Mouse (Mus musculus): ENCODE measurements around the gene Mms22l.
"Not testable (repeated sequence)": the region's sequence is repeated elsewhere in the genome, so short reads cannot be mapped to it uniquely, and the experiment has no call there.

The Mms22l gene

DNA sequence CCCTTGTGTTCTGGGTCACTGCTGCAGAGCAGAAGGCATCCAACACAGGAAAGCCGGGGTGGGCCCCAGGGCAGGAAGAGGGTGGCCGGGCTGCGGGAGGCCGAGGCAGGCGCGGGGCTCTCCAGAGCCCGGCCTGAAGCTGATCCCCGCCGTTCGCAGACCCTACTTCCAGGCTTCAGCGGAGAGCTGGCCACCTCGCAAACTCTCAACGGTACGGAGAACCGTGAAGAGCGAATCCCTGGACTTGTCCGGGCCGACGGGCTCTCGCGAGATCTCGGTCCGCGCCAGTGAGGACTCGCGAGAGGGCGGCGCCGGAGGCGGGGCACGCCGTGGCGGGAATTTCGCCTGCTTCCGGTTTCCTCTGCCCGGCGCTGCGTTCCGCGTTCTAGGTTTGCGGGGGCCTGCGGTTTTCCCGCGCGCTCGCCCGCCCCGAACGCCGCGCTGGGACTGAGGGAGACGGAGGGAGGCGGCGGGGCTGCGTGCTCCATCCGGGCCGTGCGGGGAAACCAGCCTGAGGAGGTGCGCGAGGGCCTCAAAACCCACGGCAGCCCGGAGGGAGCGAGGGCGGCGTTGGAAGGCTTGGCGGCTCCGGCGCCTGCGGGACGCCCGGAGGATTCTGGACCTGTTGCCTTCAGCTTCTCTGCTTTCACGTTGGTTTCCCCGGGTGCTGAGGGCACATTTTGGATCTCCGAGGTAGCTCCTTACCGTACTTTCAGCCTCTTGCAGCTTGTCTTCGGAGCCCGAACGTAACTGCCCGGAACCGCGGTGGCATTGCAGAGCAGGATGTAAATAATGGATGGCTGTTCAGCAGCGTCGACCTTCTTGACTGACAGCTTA lies at the start of gene Mms22l:
Mms22l (plus strand) TSS at position 336 of the 837 bp plus-strand sequence.
- peak; percentile 95 for DNase-seq (ENCODE audit: low spot score)

DNA sequence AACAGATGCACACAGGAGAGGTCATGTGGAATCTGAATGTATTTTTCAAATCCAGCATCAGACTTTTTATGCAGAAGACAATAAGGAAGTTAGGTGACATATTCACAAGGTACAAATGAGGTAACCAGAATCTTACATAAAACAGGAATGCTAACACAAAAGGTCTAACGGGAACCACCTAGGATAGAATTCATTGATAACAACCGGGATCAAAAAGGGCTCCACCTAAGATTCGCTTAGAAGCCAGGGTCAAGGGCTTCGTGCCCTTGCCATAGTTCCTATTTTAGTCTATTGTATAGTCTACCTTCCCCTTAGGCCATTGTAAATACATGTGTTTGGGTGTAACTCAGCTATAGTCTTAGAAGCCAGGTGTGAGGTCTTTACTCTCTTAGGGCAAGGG lies 12.2 kb upstream of the Mms22l start:
- not testable (repeated sequence) for DNase-seq (ENCODE audit: low spot score)

DNA sequence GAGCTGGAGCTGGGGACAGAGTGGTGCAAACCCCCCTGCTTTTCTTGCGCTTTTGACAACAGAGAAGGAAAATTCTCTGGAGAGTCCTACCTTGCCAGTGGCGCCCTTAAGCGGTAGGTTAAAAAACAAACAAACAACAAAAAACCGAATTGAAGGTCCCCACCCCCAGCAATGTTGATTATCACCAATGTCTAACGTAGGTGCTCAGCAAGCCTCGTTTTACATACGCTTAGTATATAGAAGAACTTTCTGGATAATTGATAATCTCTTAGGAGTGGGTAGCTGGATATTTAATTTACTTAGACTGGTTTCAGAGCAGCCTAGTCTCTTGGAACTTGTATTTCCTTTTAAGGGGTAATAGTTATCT lies 685 bp downstream of the Mms22l start:
- no peak for DNase-seq (ENCODE audit: low spot score)

DNA sequence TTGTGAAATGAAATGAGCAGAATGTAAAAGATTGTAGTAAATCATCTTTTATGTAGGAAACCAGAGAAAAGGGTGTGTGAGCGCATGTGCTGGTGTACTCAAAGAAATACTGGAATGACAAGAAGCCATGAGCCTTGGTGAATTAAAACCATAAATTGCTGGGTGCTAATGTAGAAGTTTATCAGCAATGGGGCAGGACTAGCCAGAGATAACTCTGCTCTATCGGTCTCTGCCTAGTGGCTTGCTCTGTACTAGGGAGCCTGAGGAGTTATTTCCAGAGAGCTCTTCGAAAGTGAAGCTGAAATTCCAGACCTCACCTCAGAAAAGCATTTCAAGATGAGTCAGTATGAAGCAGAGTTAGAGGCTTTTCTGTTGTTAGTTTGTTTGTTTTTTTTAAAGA lies 12.9 kb downstream of the Mms22l start:
- no peak for DNase-seq (ENCODE audit: low spot score)

DNA sequence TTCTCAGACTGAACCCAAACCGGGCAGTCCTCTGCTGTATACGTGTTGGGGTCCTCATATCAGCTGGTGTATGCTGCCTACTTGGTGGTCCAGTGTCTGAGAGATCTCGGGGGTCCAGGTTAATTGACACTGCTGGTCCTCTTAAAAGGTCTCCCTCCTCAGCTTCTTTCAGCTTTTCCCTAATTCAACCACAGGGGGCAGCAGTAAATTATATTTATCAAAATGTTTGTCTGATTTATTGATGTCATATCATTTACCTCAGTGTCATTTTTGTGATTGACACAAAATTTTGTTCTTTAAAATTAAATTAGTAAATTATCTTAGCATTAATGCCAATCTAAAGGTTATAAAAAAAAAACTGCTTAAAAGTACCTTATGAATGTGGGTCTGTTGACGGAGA lies 40.7 kb downstream of the Mms22l start:
- peak; percentile 22 for DNase-seq (ENCODE audit: low spot score)

DNA sequence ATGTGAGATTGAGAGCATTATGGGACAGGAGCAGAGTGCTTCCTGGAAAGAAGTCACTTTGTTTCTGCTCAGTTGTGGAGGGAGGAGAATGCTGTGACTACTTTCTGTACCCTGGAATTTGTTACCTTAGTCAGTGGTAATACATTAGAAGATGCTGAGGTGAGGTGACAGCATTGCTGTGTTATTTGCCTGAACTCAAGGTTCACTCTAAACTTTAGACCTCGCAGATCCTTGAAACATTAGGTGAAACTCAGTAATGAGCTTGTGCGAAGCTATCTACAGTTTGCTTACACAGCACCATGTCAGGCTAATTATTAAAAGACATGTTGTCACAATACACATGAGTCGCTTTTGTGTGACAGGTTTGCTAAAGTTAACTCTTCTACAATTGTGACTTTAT lies 47.2 kb downstream of the Mms22l start:
- peak; percentile 3 for DNase-seq (ENCODE audit: low spot score)

DNA sequence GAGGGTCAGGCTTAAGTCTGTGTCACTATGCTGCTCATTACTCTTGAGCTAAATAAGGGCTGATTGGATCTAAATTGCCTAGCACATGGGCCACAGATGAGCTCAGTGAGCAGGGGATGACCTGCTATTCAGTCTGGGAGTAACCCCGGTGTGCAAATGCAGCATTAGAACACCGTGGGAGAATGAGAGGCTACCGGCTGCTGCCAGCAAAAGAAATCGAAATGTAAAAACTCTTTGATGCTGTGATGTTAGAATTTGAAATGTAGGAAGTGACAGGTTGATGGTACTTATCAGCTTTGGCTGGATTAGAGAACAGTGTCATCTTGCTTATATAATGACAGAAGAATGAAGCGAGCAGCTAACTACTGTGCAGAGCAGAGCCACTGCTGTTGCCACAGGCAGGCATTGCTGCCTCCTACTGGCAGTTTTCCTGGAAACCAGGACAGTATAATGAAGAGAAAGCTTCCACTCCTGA lies 48.5 kb downstream of the Mms22l start:
- peak; percentile 84 for DNase-seq (ENCODE audit: low spot score)

DNA sequence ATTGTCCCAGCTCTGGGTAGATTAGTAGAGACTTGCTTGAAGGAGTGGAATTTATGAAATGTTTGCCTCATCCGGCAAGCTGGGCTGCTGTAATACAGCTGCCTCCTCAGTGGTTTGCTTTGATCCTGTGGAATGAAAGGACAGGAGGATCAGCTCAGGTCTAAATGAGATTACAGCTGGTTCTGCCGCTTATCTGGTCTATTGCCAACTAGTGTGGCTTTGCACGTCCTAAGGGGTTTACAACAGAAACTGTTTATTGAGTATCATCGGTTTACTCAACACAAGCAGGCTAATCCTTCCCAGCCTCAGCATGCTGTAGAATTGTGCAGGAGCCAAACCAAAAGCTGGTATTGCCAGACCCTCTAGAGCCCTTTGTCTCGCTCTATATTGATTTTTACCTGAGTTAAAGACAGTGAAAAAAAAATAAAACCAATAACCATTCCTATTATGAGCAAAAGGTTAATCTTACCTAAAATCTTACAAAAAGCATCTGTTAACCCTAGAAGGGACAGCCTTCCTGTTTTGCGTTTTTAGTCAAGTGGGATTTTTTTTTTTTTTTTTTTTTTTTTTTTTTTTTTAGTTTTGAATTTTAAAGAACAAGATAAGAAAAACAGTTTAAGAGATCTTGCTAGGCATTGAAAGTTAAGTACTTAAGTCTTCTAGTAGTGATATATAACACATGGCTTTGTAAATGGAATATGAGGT lies 60.0 kb downstream of the Mms22l start:
- DNase-seq (ENCODE audit: low spot score): peak; percentile 29

DNA sequence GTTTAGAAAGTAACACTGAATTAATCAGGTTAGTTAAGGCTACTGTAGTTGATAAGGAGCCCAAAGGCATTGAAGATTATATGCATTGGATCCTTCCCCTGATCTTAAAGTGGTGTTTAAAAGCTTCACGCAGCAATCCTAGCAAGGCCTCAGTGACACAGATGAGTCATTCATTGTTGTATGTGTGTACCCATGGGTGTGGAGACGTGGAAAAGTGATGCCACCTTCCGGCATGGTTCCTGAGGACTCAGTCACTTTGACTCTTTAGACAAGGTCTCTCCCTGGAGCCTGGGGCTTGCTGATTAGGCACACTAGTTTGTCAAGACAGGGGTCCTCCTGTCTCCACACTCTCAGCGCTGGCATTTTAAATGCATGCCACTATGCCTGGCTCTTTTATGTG lies 60.9 kb downstream of the Mms22l start:
- no peak for DNase-seq (ENCODE audit: low spot score)

DNA sequence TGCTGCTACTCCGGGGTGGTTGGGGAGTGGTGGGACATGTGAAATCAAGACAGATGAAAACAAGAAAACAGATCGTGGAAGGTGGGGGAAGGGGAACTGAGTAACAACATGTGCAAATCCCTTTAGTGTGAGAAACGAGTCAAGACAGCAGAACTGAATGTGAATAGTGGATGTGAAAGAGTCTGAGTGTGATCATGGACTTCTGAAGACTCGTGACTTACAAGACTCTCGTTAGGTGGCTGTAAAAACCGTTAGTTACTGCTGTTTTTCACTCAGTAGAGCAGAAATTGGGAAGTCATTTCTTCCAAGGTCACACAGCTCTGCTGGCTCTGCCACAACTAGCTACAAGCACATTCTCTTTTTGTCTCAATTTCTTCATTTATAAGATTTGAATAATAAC lies 71.8 kb downstream of the Mms22l start:
- DNase-seq (ENCODE audit: low spot score): no peak

DNA sequence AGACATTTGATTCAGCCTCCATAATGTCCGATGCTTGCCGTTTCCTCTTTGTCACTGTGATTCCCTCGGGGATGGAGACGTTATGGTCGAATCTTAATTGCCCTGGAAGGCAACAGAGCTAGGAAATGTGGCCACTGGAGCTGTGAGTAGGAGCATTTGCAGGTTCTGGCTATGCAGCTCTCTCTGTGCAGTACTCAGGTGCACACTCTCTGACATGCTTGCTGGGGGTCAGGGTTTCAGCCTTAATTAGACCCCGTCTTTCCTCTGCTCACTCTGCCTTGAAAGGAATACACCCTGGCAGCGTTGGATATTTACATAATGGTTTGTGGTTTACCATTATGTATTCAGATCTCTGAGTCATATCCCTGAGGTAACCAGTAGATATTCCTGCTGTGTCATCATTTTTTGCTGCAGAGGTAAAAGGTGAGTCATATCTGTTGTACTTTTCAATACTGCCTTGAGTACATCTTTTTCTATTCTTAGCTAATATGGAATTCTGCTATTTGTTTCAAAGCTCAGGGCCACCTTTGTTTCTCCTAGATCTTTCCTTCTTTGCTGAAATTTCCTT lies 72.8 kb downstream of the Mms22l start:
- DNase-seq (ENCODE audit: low spot score): no peak

DNA sequence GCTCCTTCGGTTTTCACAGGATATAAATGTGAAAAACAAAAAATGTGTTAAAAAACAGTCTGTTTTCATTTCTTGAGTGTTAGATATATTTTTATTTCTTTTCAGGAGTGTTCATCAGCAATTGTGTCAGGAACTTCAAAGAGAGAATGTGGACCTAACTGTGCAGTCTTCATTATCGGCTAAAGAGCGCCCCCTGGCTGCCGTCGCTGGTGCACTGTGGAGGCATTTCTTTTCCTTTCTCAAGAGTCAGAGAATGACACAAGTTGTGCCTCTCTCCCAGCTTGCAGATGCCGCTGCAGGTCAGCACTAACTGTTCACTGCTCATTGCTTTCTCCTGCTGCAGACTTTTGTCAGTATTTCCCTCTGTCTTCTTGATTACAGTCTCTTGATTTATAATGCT lies 78.0 kb downstream of the Mms22l start:
- peak; percentile 89 for DNase-seq (ENCODE audit: low spot score)

DNA sequence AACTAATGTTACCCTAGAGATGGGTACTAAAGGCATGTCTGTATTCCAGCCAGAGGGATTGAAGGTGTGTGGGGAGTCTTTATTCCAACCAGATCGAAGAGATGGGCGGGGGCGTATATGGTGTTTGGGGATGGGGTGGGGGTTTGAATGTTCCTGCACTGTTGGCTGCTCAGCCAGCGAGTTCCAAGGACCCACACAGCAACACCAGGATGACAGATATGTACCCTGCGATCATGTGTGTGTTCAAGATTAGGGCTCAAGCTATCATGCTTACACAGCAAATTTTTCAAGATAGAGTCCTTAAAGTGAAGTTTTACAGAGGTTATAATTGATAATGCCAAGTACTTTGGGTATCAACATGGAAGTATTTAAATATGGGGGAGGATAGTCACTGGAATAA lies 81.3 kb downstream of the Mms22l start:
- DNase-seq (ENCODE audit: low spot score): no peak

DNA sequence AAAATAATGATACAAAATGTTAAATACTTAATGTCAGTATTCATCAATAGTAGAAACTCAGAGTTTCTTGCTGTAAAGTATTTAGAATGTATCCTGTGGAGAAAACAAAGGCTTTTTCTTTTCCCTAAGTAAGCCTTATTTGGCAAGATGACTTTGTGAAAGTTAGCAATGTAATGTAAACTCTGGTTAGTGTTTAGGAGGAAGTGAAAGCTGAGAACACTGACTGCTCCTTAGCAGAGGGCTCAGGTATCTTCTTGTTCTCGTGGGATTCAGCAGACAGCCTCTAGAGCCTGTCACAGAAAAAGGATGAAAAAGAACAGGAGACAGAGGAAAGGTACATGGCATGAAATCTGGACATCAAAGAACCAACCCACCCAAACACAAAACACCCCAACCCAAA lies 86.0 kb downstream of the Mms22l start:
- DNase-seq (ENCODE audit: low spot score): no peak

DNA sequence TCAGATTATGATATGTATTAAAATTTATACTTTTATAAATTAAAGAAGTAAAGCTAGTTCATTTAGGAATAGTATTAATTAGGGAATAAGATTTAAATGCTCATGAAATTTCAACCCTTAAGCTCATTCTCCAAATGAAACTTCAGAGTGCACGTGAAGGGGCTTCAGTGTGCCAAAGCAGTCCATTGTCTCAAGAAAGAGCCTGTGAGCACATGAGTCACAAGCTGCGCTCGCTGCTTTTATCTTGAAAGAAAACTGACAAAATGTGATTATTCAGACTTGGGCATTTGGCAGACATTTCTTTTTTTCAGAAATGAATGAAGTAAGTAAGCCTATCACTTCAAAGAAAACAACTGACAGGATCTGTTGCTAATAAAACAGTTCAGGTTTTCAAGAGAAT lies 87.7 kb downstream of the Mms22l start:
- no peak for DNase-seq (ENCODE audit: low spot score)

DNA sequence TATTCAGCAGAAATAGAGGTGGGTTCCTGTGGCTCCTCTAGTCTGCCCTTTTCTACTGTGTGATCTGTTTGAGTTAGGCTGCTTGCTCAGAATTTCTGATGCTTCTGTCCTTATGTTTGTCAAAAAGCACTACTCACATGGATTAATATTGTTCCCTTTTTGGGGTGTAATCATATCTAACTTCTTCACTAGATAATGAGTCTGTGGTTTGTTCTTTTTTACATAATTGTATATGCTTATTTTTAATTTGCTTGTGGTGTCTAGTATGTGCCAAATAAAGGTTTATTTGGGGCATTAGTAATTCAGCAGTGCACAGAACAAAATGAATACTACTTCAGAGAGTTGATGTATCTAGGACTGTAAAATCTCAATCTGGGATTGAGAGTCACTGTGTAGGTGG lies 98.6 kb downstream of the Mms22l start:
- no peak for DNase-seq (ENCODE audit: low spot score)

DNA sequence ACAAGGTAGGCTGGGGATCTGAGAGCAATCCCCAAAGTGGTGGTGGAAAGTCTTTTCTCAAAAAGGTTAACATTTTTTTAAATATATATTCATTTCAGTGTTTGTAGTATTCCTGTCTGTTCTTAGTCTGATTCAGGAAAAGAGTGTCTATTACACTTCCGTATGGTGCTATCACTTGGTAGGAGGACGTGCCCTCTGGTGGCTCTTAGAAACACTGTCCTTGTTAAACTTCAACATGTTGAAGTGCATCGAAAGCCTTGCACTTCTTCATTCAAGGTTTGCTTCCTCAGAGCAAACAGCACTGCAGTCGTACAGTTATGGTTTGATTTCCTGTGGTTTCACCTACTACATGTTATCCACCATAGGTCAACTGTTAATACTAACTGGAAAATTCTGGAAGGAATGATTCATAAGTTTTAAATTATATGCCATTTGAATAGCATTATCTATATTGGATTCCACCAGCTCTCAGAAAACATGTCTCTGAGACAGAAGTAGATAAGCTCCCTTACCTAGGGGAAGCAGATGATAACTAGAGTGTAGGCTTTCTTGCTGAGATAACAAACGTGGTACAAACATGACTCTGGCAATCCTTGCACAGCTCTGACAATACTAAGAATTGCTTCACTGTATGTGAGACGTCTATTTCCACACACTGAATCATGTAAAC lies 100.8 kb downstream of the Mms22l start:
- DNase-seq (ENCODE audit: low spot score): no peak

DNA sequence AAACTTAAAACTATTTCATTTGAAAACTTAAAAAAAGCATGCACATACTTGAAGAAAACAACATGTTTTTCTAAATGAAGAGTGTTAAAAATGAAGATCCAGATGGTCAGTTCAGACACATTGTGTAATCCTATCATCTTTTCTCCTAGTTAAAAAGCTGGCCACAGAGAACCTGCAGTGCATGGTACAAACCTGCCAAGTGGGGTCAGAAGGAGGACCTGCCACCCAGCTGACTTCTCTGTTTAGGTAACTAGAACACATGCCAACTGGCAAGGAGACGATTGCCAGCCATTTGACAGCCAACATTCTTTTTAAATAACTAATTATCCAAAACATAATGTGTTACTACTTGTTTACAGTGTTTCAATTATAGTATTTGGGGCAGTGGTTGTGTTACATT lies 102.4 kb downstream of the Mms22l start:
- DNase-seq (ENCODE audit: low spot score): no peak

DNA sequence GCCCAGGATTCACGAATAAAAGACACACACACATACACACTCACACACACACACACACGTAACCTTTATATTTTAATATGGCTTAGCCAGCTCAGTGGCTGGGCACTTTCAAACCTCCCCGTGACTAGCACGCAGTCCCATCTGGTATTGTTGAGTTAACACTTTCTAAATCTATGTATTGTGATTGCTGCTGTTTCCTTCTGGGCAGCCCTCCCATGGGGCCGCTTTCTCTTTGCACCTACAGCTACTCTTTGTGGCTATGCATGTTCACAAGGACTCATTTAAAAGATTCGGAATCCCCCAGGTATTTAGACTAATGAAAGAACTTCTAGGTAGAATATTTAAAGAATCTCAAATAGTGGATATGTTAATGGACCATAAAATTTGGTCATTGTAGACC lies 105.5 kb downstream of the Mms22l start:
- DNase-seq (ENCODE audit: low spot score): no peak

DNA sequence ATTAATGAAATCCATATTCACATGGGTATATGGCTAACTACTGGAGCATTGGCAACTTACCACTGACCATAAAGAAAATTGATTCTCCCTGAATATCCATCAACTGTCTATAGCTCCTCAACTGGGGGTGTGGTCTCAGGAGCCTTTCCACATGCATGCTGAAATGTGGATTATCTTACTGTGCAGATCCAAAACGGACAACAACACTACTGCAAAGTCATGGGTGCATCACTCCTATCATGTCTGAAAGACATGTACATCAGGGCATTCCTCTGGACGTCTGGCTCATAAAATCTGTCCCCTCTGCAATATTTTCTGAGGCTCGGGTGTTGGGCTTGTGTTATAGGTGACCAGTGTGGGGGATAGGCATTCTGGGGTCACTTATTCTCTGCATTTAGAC lies 112.8 kb downstream of the Mms22l start:
- DNase-seq (ENCODE audit: low spot score): no peak

DNA sequence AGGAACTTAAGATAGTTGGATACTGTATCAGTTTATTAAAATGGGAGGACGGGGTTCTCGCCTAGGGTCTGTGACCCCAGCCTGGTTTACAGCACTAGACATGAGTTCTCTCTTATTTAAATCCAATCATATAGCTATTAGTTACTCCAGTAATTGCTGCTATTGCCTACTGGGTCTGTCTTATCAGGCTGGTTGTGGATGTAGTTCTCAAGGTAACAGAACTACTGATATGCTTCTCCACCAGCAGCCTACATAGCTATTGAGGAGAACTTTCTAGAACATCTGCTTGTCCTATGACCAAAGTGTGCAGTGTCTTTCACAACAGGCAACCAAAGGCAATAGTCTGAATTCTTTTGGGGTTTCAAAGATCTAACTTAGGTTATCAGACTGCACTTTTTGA lies 113.3 kb downstream of the Mms22l start:
- no peak for DNase-seq (ENCODE audit: low spot score)

DNA sequence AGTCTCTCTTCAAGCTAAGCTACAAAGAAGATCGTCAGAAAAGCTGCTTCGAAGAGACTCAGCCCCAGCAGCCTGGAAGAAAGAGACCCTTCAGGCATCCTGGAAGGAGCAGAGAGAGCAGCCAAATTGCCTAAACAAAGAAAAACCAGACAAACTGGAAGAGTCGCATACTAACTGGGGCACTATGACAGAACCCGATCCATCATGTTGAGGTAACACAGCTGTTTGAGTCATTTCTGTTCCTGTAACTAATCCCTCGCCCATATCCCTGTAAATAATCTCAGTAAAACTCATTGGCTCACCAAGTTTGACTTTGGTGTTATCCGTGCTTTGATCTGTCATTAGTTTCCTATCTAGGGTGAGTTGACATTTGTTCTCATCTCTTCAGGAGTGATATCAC lies 123.8 kb downstream of the Mms22l start:
- DNase-seq (ENCODE audit: low spot score): no peak

DNA sequence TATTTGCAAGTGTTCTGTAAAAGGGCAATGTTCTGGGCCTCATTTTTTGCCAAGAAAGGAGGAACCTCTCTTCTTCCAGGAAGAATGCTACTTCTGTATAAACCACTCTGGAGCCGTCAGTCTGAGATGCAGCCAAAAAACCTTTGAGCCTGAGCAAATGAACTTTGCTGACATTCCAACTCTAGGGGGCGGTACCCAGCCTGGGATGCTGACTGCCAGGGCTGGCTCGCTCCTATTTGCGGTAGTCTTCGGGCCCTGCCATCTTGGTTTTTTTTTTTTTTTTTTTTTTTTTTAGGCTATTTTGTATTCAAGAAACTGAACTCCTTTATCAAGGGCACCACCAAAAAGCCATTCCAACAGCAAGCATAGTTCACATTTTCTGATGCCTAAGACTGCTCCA lies 124.2 kb downstream of the Mms22l start:
- no peak for DNase-seq (ENCODE audit: low spot score)
